Mouse (Mus musculus) adipocyte (in vitro differentiated cells): ENCODE results near the gene Myocos.

Source experiments
- DNase-seq: peaks from one replicate; pipeline ENCODE4 v3.0.0-alpha.2; 2016; ENCODE audit warnings: low spot score

Myocos gene

DNA sequence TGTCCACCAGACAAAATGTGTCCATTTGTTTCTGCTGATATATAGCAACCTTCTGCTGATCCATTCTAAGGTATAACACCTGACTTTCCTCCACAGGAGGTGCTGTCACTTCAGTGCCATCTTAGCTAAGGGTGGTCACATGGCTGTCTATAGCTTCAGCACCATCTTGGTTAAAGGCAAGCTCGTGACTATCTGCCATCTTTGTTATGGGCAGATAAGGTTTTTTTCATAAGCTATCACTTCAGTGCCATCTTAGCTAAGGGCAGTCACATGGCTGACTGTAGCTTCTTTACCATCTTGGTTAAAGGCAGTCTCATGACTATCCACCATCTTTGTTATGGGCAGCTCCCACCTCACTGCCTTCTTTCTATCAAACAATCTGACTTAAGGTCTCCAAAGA is 42.5 kb downstream of the Myocos start:
- DNase-seq: peak; percentile 51

DNA sequence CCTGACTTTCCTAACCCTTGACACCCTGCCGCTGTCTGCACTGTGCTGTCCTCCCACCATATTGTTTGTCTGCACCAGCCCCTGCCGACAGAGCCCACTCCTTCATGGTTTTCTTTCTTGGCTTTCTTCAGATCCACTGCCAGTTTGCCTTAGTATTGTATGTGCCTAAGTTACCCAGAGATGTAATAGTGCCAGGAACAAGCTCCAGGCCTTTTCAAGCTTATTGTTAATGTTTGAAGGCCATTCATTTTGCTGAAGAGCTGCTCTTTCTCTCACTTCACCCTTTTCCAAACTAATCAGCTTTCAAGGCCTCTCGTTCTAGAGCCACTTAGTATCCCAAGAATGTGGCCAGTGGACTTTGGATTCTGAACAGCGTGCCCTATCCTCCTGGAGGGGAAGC is 46.8 kb downstream of the Myocos start:
- no peak for DNase-seq

DNA sequence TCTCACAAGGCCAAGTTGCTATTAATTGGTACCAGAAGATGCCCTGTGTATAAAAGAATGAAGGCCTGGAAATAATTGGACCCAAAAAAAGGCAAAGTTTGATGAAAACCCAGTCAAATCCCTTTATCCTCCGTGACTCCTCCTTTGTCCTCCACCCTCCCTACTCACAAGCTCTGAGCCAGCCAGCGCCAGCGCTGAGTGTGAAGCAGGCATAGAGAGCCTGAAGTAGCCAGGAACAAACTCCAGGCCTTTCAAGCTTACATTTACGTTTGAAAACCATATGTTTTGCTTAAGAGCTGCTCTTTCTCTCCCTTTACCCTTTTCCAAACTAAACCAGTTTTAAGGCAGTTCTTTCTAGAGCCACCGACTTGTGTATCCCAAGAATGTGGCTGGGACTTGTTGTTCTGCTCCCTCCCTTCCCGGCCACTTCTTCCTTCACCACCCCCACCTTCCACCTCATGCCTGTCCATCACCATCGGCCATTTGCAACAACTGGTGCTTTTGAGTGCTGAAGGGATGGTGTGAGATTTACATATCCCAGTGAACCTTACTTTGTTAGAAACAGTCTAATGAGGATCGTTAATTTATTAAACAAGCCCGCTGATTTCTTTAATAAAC is 48.3 kb downstream of the Myocos start:
- no peak for DNase-seq

- DNase-seq: no peak
Measured at GRCm38 (mm10) chr1:162608127-162608526, 49.9 kb downstream of the Myocos start.

- no peak for DNase-seq
Measured at GRCm38 (mm10) chr1:162601288-162601687, 56.7 kb downstream of the Myocos start.

- no peak for DNase-seq
Measured at GRCm38 (mm10) chr1:162599617-162600016, 58.4 kb downstream of the Myocos start.

- DNase-seq: no peak
Measured at GRCm38 (mm10) chr1:162597379-162598102, 60.5 kb downstream of the Myocos start.
